Mouse (Mus musculus) ovary, postnatal 36 days (tissue): Measurements from ENCODE around the gene Lkaaear1.
A peak's percentile ranks its signal among the peaks of the same experiment; 100 is the strongest.

Experiments
- DNase-seq: peaks from one replicate; pipeline ENCODE4 v3.0.0; 2022; ENCODE audit warnings: low spot score, mixed read lengths

The Lkaaear1 gene

GRCm38 (mm10) chr2:181683381-181683780, 14.9 kb downstream of the Lkaaear1 start:
- DNase-seq: no peak

- no peak for DNase-seq
These were observed 16.3 kb downstream of the Lkaaear1 start for GRCm38 (mm10) chr2:181681978-181682377.

GRCm38 (mm10) chr2:181680716-181681117, 17.5 kb downstream of the Lkaaear1 start:
- no peak for DNase-seq

- DNase-seq: peak; percentile 76
These were observed 18.1 kb downstream of the Lkaaear1 start, which contains the start of gene Tcea2 for GRCm38 (mm10) chr2:181679951-181680715. Tcea2 (plus strand) TSS chr2:181680310.

GRCm38 (mm10) chr2:181678780-181679179, 19.5 kb downstream of the Lkaaear1 start:
- DNase-seq: peak; percentile 76

- DNase-seq: no peak
These were observed 20.5 kb downstream of the Lkaaear1 start for GRCm38 (mm10) chr2:181677755-181678098.

- DNase-seq: peak; percentile 35
These were observed 21.0 kb downstream of the Lkaaear1 start for GRCm38 (mm10) chr2:181677096-181677754.

- DNase-seq: no peak
These were observed 21.8 kb downstream of the Lkaaear1 start for GRCm38 (mm10) chr2:181676424-181676823.

GRCm38 (mm10) chr2:181675454-181675853, 22.8 kb downstream of the Lkaaear1 start:
- peak; percentile 83 for DNase-seq

GRCm38 (mm10) chr2:181674934-181675333, 23.3 kb downstream of the Lkaaear1 start:
- no peak for DNase-seq

GRCm38 (mm10) chr2:181673501-181673900, 24.7 kb downstream of the Lkaaear1 start:
- peak; percentile 81 for DNase-seq

- no peak for DNase-seq
These were observed 26.3 kb downstream of the Lkaaear1 start for GRCm38 (mm10) chr2:181671984-181672383.

- DNase-seq: peak; percentile 71
These were observed 26.9 kb downstream of the Lkaaear1 start, which contains the start of gene Sox18 for GRCm38 (mm10) chr2:181671326-181671725. Sox18 (minus strand) TSS chr2:181671640.

GRCm38 (mm10) chr2:181670913-181671311, 27.3 kb downstream of the Lkaaear1 start:
- DNase-seq: no peak

- DNase-seq: peak; percentile 63
These were observed 27.8 kb downstream of the Lkaaear1 start for GRCm38 (mm10) chr2:181670285-181670912.

GRCm38 (mm10) chr2:181663298-181663630, 35.0 kb downstream of the Lkaaear1 start:
- DNase-seq: no peak

GRCm38 (mm10) chr2:181662620-181663297, 35.5 kb downstream of the Lkaaear1 start:
- no peak for DNase-seq

- DNase-seq: peak; percentile 80
These were observed 38.6 kb downstream of the Lkaaear1 start for GRCm38 (mm10) chr2:181659609-181660055.

GRCm38 (mm10) chr2:181658930-181659555, 39.2 kb downstream of the Lkaaear1 start:
- DNase-seq: peak; percentile 77

- no peak for DNase-seq
These were observed 39.7 kb downstream of the Lkaaear1 start for GRCm38 (mm10) chr2:181658528-181658927.

- peak; percentile 14 for DNase-seq
These were observed 40.8 kb downstream of the Lkaaear1 start for GRCm38 (mm10) chr2:181657441-181657840.

GRCm38 (mm10) chr2:181656734-181657133, 41.5 kb downstream of the Lkaaear1 start, which contains the start of gene Gm29797:
Gm29797 (plus strand) TSS chr2:181657034.
- DNase-seq: no peak
